Mouse (Mus musculus) G1E-ER4 (cell line): ENCODE results near the gene Pacs2. TPM values are rescaled to one million over a fixed set of nuclear protein-coding genes. Genes with fewer than 3 reads are reported as not detected.

Experiments
- GATA1 ChIP-seq: IDR thresholded peaks from one replicate; pipeline ENCODE4 v1.8.0; 2012; ENCODE audit warnings: low read length, inconsistent platforms
- polyA plus RNA-seq: library from polyadenylated mRNA; stranded (reverse); fragments of >175 nt; gene quantifications from 2 replicates; pipeline ENCODE4 v1.2.3, GENCODE M21; 2012

Gene Pacs2
- polyA plus RNA-seq = 22.1 and 24.7 TPM in 2 replicates

DNA sequence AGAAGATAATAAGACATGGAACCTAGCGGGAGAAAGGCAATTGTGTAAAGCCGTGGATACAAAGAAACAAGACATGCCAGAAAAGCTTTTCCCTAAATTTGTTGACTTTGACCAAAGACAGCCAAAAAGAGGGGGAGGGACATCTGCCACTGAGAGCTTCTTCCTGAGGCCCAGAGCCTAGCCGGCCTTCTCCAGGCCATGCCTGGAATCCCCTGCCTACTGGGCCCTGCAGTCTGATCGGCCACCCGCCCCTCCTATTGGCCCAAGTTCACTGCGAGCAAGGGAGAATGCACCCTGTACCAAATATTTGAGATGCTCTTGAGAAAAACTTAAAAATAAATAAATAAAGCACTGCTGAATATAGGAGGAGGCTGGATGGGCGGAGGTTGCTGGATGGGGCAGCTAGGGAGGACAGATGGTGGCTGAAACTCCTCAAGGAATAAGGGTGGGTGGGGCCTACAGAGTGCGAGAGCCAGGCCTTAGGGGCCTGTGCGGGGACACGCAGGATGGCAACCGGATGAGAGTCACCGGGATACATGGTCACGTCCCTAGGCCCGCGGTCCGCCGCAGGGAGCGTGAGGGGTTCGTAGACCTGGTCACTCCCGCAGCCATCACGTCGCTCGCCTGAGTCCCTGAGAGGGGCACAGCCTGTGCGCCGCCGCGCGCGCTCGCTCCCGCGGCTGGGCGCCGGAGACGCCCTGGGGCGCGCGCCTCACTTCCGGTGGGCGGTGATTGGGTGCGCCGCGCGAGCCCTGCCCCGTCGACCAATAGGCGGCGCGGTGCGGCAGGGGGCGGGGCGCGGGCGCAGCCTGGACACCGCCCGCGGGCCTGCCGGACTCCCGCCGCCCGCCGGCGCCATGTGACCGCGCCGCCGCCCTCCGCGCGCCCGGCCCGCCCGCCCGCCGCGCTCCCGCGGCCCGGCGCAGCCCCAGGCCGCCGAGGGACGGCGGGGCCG, at the start of gene Pacs2:
TSS of gene Pacs2 (plus strand) at position 905 of the 955 bp plus-strand sequence.
- TF ChIP-seq GATA1 = no peak

DNA sequence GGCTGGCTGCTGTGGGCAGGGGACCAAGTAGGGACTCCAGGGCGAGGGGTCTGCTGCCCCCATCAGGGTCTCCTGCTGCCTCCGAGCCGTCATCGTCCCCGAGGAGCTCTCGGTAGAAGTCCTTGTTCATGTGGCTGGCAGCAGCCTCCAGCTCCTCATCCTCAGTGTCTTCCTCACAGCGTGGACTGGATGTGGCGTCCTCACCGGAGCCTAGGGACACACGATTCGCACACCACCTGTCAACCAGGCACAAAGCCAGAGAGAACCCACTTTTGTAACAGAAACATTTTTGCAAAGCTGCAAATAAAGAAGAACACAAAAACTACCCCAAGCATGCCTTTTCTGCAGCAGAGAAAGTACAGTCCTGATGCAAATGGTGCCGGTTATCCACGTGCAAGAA, 48.5 kb upstream of the Pacs2 start:
- TF ChIP-seq GATA1 = no peak

DNA sequence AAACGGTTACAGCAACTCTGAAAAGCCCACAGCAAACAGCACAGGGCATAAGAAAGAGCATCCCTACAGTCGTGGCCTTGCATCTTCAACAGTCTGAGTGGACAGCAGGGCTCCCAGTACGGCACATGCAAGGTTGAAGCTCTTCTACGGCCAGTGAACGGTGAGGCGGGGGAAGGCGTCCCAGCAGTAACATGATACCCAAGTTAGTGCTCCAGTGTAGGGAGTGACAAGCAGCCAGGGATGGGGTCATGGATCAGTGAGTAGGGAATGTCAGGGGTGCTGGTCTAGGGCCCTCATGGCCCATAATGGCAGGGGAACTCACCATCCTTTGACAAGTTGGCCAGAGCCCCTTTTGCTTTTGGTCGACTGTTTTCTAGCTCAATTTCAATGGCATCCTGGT, 45.4 kb upstream of the Pacs2 start:
- TF ChIP-seq GATA1 = no peak

DNA sequence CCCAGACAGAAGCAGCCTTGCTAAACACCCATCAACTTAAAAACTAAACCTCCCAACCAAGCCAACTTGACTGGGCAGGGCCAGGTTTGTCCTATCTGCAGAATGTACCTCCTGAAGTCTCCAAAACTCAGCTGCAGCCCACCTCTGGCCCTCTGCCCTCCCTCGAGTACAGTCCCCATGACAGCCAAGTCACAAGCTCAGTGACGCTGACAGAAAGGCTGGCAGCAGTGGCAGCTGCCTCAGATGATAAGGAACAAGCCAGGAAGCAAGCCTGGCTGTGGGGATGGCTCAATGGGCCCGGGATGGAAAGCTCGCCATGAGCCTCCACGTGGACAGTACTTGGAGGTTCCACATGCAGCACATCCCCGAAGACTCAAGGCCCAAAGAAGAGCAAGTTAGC, 44.7 kb upstream of the Pacs2 start:
- TF ChIP-seq GATA1 = no peak

DNA sequence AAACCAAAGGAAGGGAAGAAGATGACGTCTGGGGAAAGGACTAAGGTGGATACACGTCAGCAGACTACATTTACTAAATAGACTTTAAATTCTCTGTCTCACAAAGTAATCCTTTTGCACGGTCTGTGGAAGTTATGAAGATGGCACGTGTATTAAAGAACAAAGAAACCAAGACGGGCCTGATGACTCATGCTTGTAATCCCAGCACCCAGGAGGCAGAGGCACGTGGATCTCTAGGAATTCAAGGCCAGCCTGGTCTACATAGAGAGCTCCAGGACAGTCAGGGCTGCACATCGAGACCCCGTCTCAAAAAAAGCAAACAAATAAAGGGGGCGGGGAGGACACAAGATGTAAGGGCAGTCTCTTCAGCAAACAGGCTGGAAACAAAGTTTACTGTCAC, 39.6 kb upstream of the Pacs2 start:
- TF ChIP-seq GATA1 = no peak

DNA sequence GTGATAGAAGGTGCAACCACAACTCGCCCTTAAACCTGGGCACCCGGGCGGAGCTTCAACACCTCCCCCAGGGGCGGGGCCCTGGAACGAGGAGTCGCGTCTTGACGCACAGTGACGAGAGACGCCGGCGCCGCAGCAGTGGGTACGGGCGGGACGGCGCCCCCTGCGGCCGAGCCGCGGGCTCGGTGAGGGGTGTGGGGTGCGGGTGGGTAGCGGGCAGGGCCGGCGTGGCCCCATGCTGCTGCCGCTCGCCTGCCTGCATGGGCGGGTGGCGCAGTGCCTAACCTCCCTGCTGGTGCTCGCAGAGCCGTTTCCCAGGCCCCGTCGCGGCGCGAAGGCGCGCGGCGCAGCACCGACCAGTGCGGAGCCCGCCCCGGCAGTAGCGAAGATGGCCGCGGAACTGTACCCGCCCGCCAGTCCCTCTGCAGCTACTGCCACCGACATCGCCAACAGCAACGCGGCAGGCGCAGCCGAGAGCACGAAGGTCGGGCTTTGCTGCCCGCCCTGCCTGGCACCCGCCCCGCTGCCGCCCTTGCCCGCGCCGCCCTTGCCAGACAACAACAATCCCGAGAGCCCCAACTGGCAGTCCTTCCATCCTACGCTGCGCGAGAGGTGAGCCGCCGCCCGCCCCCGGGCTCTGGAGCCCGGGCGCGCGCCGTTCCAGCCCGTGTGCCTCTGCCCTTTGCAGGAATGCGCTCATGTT, 37.8 kb upstream of the Pacs2 start, which contains the start of gene Btbd6:
TSS of gene Btbd6 (plus strand) at position 112 of the 703 bp plus-strand sequence.
- TF ChIP-seq GATA1 = no peak

DNA sequence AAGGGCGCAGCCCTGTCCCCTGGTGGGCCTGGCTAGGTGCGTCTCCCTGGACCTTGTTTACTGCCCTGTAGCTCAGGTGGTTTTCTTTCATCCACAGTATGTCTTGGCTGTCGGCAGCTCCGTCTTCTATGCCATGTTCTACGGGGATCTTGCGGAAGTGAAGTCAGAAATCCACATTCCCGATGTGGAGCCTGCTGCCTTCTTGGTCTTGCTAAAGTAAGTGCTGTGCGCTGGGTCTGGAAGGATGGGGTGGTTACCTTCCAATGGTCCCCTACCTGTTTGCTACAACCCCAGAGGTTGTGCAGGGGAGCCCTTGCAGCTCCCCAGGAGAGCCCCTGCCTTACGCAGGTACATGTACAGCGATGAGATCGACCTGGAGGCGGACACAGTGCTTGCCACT, 37.2 kb upstream of the Pacs2 start:
- TF ChIP-seq GATA1 = no peak

DNA sequence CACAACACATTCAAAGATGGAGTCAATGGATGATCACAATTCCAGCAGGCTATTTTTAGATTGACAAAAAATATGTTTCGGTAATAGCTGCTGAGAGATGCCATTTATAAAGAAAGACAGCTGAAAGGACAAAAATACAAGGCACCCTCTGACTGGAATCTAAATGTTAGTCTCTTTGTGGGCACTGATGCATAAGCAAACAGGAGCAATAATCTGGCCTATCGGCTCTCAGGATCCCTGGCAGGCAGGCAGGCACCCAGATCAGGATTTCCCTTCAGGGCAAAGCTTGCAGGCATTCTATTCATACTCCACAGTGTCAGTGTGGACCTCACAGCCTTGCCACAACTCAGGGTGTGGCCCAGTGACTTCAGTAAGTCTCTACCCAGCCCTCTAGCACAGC, 32.3 kb upstream of the Pacs2 start:
- TF ChIP-seq GATA1 = no peak

DNA sequence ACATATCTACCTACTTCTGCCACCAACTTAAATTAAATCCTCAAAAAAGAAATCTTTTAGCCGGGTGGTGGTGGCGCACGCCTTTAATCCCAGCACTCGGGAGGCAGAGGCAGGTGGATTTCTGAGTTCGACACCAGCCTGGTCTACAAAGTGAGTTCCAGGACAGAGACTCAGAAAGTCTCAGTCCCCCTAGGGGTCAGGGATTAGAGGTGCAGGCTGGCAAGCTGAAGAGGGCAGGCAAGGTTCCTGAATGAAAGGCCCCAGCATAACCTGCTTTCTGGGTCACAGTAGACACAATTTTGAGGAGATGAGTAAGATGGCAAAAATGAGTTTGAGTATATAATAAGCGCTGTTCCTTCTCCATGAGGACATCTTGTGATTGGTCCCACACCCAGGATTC, 29.0 kb upstream of the Pacs2 start:
- TF ChIP-seq GATA1 = no peak

DNA sequence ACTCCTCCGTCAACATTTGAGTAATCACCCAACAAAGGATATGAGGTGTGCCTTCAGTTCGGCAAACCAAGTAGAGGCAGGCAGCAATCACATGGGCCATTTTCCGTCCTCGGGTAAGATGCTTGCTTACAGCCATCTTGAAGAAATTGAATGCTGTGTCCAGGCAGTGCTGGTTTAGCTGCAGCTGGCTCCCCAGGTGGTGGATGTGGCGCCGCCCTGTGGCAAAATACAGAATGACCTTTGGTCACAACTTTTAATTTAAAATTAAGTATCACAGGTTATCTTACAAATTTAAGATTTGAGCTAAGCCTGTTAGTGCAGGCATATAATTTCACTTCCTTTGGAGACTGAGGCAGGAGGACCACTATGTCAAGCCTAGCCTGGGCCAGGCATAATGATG, 26.4 kb upstream of the Pacs2 start:
- TF ChIP-seq GATA1 = no peak

DNA sequence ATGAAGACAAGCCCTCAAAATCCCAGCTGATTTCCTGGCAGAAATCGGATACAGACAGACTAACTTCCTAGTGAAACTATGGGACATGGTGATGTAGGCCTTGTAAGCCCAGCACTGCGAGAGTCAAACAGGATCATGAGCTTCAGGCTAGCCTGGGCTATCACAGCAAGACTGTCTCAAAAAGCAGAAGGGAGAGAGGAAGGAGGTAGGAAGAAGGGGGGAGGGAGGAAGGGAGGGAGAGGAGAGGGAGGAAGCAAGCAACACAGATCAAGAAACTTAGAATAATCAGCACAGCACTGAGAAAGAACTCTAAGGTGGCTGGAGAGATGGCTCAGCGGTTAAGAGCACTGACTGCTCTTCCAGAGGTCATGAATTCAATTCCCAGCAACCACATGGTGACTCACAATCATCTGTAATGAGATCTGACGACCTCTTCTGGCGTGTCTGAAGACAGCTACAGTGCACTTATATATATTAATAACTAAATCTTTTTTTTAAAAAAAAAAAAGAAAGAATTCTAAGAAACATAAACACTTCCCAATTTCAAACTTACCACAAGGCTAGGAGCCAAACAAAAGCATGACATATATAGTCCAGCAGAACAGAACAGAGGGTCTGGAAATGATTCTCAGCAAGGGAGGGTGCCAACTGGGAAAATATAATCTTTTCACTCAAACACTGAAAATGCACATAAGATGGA, 23.5 kb upstream of the Pacs2 start:
- TF ChIP-seq GATA1 = no peak

DNA sequence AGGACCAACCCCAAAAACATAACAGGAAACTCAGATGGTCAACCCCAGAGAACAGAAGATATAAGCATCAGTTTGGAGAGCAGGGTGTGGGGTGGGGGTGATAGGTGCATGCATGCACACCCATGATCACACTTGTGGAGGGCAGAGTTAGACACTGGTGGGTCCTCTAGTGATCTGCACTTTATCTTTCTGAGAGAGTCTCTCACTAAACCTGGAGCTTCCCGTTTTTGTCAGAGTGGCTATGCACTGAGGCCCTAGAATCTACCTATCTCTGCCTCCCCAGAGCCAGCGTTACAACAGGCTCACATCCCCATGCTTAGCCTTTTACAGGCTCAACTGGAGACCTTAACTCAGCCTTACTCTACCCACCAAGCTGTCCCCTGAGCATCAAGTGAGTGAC, 22.9 kb upstream of the Pacs2 start:
- TF ChIP-seq GATA1 = peak; percentile 18

DNA sequence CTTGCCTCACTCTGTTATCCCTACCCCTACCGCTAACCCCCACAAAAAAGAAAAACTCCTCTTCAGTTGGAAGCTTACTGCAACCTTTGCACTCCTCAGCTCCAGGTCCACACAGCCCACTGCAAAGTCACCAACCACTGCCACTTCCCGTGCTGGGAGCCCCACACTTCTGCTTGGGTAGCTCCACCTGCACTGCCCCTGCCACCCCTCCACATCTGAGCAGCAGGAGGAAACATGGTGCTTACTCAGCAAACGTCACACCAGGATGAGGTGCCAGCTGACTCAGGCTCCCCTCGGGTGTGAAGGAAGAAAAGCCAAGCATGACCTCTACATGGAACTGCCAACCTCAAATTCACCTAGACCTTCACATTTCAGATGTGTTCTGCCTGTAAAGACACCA, 20.2 kb upstream of the Pacs2 start:
- TF ChIP-seq GATA1 = no peak

DNA sequence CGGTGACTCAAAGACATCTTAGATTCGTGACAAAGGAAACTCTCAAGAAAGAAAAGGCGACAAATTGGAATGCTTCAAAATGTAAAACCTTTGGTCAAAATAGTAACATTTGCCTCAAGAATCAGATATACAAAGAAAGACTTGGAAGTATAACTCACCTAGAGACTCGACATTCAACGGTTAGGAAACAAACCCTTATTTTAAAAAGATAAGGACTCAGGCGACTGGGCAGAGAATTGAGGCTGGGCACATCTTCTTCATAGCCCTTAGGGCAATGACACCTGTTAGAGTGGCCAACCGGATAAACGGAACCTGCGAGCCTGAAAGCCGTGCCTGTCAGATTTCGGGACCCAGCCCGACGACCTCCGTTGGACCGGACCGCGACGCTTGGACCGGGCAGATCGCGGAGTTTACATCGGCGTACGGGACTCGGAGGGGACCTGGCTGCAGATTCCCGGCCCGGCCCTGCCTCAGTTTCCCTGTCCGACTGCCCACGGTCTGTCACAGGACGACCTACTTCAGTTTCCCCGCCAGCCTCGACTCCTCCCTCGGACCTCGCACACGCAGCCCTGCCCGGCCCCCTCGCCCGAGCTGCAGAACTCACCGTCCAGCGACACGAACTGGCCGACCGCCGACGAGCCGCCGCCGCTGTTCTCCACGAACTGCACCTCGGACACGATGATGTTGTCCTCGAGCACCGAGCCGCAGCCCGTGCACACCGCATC, 14.6 kb upstream of the Pacs2 start:
- no peak for TF ChIP-seq GATA1

DNA sequence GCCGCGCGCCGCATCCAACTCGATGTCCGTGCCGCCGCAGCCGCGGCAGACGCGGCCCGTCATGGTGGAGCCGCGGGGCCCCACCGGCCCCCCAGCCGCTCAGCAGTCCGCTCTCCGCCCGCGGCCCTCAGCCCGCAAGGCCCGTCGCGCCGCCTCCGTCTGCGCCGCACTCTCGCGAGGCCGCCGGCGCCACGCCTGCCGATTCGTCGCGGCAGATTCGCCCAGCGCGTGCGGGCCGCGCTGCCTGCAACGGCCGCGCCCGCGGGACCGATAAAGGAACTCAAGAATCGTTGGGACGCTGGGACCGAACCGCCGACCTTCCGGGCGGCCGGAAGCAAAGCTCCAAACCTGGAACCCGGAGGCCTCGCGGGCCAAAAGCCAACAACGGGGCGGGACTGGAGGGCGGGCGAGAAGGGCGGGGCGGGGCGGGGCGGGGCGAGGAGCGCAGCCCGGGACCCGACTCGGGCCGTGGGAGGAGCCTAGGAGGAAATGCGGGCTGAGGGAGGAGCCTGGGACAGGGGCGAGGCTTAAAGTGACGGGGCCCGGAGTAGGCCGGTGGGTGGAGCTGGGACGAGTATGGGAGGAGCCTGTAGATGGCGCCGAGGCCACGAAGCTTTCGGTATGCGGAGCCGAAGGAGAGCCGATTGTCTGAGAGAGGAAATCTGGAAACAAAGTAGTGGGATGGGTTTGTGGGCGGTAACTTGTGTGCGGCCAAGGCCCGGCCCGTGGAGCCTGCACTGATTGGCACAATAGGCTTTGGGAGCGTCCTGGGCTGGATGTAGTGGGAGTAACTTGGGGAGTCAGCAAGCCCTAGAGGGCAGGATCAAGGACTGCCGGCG, 13.8 kb upstream of the Pacs2 start, which contains the start of gene Brf1:
TSS of gene Brf1 (minus strand) at position 411 of the 839 bp plus-strand sequence.
- no peak for TF ChIP-seq GATA1
